Mouse (Mus musculus) c-Kit-negative CD71-positive TER-119-positive erythroid progenitor cells, embryonic 14.5 days (primary cell): ENCODE results near the gene Ccr1l1.
A peak's percentile ranks its signal among the peaks of the same experiment; 100 is the strongest.

ENCODE experiments used
- DNase-seq: peaks from one replicate; pipeline ENCODE4 v3.0.0-alpha.2; 2013; ENCODE audit warnings: low read depth, low spot score

Ccr1l1 gene

GRCm38 (mm10) chr9:123960161-123960560 lies 18.0 kb downstream of the Ccr1l1 start:
- no peak for DNase-seq

- DNase-seq, result peak; percentile 58
Observed at GRCm38 (mm10) chr9:123957911-123958413, 20.2 kb downstream of the Ccr1l1 start.

- DNase-seq, result no peak
Observed at GRCm38 (mm10) chr9:123956892-123957291, 21.3 kb downstream of the Ccr1l1 start.

GRCm38 (mm10) chr9:123953551-123953950 lies 24.7 kb downstream of the Ccr1l1 start:
- DNase-seq, result no peak

- DNase-seq, result no peak
Observed at GRCm38 (mm10) chr9:123951176-123951575, 27.0 kb downstream of the Ccr1l1 start.

- no peak for DNase-seq
Observed at GRCm38 (mm10) chr9:123949432-123949831, 28.8 kb downstream of the Ccr1l1 start.

GRCm38 (mm10) chr9:123947815-123948214 lies 30.4 kb downstream of the Ccr1l1 start:
- no peak for DNase-seq

GRCm38 (mm10) chr9:123942025-123942424 lies 36.2 kb downstream of the Ccr1l1 start:
- no peak for DNase-seq

- DNase-seq, result no peak
Observed at GRCm38 (mm10) chr9:123941316-123941715, 36.9 kb downstream of the Ccr1l1 start.

GRCm38 (mm10) chr9:123940628-123941027 lies 37.6 kb downstream of the Ccr1l1 start:
- DNase-seq, result no peak

- DNase-seq, result no peak
Observed at GRCm38 (mm10) chr9:123940168-123940567, 38.0 kb downstream of the Ccr1l1 start.

- DNase-seq, result no peak
Observed at GRCm38 (mm10) chr9:123937989-123938388, 40.2 kb downstream of the Ccr1l1 start.

GRCm38 (mm10) chr9:123936604-123937280 lies 41.5 kb downstream of the Ccr1l1 start:
- DNase-seq, result no peak

- DNase-seq, result no peak
Observed at GRCm38 (mm10) chr9:123935776-123936175, 42.4 kb downstream of the Ccr1l1 start.

- DNase-seq, result no peak
Observed at GRCm38 (mm10) chr9:123935346-123935745, 42.9 kb downstream of the Ccr1l1 start.

- DNase-seq, result no peak
Observed at GRCm38 (mm10) chr9:123933716-123934445, 44.3 kb downstream of the Ccr1l1 start.

- DNase-seq, result no peak
Observed at GRCm38 (mm10) chr9:123932911-123933675, 45.1 kb downstream of the Ccr1l1 start.

- no peak for DNase-seq
Observed at GRCm38 (mm10) chr9:123931761-123932700, 46.2 kb downstream of the Ccr1l1 start.

GRCm38 (mm10) chr9:123930926-123931325 lies 47.3 kb downstream of the Ccr1l1 start:
- no peak for DNase-seq

GRCm38 (mm10) chr9:123930476-123930875 lies 47.7 kb downstream of the Ccr1l1 start:
- no peak for DNase-seq

GRCm38 (mm10) chr9:123929936-123930335 lies 48.3 kb downstream of the Ccr1l1 start:
- no peak for DNase-seq
